Mouse (Mus musculus) activated CD4-positive, CD25-positive, alpha-beta regulatory T cell, adult 4 months (primary cell): ENCODE results near the gene 1700003F12Rik. TPM values are rescaled to one million over a fixed set of nuclear protein-coding genes. Genes with fewer than 3 reads are reported as not detected.

ENCODE experiments used
- ATAC-seq: one replicate; pipeline ENCODE4 v1.8.0; 2017
- polyA plus RNA-seq, 2 experiments: library from polyadenylated mRNA; unstranded; fragments of 100-300 nt; shearing (Covaris generic); gene quantifications; one replicate each; pipeline ENCODE4 v1.2.1; 2017

Gene 1700003F12Rik
- polyA plus RNA-seq, 2 experiments from 2014 or later: not detected

DNA sequence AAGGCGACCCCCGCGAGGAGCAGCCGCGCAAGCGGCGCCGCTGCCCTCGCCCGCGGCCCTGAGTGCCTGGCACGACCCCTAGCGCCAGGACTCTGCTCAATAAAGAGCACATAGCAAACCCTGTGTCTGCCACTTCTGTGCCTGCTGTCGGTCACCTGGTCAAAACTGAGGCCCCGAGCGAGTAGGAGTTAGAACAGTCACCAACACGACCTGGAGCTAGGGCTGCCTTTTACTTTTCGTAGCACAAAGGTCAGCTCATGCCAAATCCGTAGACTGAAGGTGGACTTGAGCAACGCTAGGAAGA lies 3.0 kb downstream of the 1700003F12Rik start:
- ATAC-seq: no peak

DNA sequence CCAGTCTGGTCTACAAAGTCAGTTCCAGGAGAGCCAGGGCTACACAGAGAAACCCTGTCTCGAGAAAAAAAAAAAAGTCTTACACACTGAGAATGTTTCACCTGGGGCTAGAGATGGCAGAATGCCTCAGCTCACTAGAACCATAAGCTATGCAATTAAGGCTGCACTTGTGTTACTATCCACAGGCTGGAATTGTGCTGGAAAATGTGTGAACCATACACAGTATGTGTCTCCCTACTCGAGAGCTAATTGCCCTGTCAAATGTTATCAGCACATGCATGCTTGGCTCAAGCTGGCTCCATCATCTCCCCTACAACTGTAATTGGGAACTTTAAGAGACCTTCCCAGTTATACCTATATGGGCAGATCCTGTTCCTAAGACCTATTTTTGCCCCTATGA lies 4.1 kb downstream of the 1700003F12Rik start:
- ATAC-seq: no peak

DNA sequence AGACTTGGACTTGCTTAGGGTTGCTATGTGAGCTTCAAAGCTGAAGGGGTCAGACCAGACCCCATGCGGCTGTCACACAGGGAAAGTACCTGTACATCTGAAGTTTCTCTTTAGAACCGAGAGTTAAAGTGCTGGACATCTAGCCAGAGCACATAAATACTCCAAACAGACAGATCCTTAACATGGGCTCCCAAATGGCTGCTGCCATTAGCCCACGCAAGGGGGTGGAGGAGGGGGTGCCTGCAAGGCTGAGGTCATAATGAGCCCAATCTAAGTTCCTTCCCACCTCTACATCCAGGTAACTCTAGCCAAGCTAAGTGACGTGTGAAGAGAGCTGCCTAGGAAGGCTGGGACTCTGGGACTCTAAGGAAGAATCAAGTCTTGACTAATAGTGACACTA lies 4.6 kb downstream of the 1700003F12Rik start, which contains the start of gene Actl10:
TSS of gene Actl10 (plus strand) at position 301 of the 400 bp plus-strand sequence.
- ATAC-seq: no peak

DNA sequence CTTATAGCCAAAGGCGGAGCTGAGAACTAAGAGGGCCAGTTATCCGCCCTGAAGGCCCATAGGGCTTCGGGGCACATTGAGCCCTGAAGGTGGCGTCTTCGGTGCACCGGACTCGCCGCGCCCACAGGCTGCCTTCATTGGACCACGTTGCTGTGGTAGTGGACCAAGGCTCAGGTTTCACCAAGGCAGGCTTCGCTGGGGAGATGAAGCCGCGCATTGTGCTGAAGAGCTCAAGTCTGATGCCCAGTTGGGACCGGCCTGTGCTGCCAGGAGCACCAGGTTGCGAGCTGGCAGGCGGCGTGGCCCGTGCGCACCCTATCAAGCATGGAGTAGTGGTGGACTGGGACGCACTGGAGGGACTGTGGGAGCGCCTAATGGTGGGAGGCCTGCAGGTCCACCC lies 5.0 kb downstream of the 1700003F12Rik start:
- no peak for ATAC-seq

- peak; percentile 54 for ATAC-seq
Observed at GRCm38 (mm10) chr2:154552424-154552907, 5.6 kb downstream of the 1700003F12Rik start.

GRCm38 (mm10) chr2:154555235-154555634 lies 8.3 kb downstream of the 1700003F12Rik start:
- ATAC-seq: no peak

DNA sequence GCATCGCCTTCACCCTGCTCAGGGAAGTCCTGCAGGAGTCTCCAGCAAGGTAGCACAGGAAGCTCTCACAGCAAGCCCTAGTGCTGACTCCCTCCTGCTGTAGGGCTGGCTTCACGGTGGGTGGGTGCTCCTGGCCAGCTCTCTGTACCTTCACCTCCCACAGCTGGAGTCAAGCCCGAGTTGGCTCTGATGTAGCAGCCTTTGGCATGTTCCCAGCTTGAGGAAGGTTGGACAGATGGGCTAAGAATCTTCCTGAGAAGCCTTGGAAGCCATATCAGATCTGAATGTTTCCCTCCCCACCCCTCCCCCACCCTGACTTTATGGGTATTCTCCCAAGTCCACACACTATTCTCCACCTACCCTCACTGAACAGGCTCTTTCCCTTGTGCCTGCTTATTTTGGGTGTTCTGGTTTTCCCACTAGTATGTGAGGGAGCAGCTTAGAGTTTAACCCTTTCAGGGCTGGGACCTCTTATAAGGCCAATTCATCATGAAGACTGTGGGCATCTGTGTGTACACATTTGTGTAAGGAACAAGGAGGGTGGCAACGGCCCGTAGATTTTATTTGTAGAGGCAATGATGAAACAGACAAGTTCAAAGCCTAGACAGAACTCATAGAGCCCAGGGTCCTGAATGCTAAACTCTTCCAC lies 10.4 kb downstream of the 1700003F12Rik start:
- no peak for ATAC-seq

DNA sequence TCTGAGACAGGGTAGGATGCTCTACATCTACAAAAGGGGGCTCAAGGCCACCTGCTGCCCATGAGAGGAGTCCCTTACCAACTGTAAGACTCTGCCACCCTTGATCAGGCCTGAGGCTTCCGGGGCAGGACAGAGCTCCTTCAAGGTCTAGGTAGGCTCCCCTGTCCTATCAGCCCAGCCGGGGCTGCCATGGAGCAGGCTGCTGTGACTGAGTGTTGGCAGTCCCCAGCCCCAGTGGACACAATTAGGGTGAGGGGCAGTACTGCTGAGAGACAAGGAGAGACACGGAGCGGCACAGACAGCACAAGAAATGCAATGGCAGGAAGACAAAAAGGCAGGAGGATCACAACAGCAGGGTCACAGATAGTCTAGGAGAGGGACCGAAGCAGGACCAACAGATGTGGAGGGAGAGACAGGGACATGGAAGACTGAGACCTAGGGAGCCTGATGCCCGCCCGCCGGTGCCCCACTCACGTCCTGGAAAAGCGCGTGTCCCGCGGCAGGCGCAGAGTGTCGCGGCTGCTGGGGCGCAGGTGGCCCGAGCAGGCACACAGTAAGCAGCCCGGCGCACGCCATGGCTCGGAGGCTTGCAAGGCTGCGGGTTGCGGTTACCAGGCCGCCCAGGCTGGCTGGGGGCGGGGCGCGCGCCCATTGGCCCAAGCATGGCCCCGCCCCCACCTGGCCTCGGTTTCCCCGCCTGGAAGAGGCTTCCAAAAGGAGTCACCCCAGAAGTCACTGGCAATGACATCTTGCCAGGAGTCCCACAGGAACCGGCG lies 11.6 kb downstream of the 1700003F12Rik start, which contains the start of gene Necab3:
TSS of gene Necab3 (minus strand) at position 627 of the 776 bp plus-strand sequence.
- peak; percentile 52 for ATAC-seq

- ATAC-seq: no peak
Observed at GRCm38 (mm10) chr2:154563612-154564170, 16.8 kb downstream of the 1700003F12Rik start.

GRCm38 (mm10) chr2:154565562-154565961 lies 18.7 kb downstream of the 1700003F12Rik start:
- no peak for ATAC-seq

- ATAC-seq: no peak
Observed at GRCm38 (mm10) chr2:154566641-154567040, 19.8 kb downstream of the 1700003F12Rik start.

GRCm38 (mm10) chr2:154567766-154568165 lies 20.9 kb downstream of the 1700003F12Rik start:
- ATAC-seq: no peak

GRCm38 (mm10) chr2:154568329-154569070 lies 21.6 kb downstream of the 1700003F12Rik start:
- ATAC-seq: no peak

- ATAC-seq: peak; percentile 41
Observed at GRCm38 (mm10) chr2:154569071-154569748, 22.3 kb downstream of the 1700003F12Rik start.

DNA sequence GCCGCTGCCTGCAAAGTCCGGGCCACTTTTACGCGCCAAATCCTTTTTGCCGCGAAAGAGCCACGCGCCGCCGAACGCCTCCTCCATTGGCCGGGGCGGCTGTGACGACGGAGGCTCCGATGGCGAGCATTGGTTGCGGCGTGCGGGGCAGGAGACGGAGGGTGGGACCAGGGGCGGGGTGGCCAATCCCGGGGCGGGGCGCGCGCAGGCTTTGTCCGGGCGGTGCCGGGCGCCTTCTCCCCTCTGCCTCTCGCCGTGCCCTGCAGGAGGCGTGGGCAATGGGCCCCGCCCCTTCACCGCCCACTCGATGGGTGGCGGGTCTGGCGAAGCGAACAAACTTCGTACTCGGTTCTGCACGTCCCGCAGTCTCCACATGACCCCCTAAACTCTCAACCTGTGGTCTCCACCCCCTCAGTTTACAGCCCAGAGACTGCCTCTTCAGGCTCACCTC lies 23.0 kb downstream of the 1700003F12Rik start, which contains the start of gene E2f1:
TSS of gene E2f1 (minus strand) at position 57 of the 451 bp plus-strand sequence.
- ATAC-seq: peak; percentile 97

DNA sequence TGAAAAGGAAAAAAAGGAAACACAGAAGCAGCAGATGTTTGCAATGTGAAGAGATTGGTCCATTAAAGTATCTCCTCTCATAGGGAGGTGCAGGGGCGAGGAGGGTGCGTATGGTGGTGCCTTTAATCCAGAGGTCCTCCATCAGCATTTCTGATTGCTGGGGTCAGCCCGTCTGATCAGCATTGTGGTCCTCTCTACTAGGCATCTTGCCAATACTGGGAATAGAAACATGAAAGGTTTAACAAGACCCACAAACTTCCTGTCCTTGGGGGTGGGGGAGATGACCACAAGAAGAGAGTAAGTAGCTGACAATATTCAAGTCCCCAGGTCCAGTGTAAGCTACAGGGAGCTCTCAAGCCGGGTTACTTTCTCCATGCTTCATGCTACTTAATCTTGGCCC lies 23.8 kb downstream of the 1700003F12Rik start:
- no peak for ATAC-seq

- no peak for ATAC-seq
Observed at GRCm38 (mm10) chr2:154571266-154571665, 24.4 kb downstream of the 1700003F12Rik start.

GRCm38 (mm10) chr2:154571976-154572375 lies 25.1 kb downstream of the 1700003F12Rik start:
- ATAC-seq: no peak

- no peak for ATAC-seq
Observed at GRCm38 (mm10) chr2:154572996-154573395, 26.1 kb downstream of the 1700003F12Rik start.

- ATAC-seq: no peak
Observed at GRCm38 (mm10) chr2:154574271-154574670, 27.4 kb downstream of the 1700003F12Rik start.

DNA sequence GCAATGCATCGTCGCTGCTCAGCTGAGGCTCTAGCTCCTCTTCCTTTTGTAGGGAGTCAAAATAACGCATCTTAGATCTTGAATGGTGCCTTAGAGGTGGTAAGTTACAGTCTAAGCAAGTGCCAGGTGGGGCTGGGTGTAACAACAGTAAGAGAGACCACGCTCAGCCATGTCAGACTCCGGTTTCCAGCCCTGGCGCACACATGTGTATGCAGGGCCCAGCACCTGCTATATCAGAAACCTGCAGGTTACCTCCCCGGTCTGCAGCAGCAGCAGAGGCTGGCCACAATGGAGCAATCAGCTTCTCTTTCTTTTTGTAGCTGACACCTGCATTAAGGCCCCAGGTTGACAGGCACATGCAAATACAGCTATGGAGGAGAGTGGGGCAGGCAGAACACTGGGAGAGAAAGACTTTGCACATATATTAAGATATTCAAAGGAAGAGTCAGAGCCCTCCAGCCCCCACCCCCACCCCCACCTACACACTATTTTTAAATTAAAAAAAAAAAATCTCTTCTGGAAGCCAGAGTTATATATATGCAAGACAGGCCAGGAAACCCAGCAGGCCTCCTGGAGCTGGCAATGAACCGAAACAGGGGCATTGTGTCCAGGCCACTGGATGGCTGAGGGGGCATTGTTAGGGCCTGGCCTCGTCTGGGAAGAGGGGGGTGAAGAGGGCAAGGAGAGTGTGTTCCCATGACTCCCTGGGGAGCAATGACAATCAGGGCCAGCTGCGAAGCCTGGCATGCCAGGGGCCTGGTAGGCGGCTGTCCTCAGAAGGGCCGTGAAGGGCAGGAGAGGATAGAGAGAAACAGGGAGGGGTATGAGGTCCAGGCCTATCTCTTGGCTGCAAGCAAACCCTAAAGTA lies 30.2 kb downstream of the 1700003F12Rik start:
- ATAC-seq: no peak
